In the genomic region with DNA sequence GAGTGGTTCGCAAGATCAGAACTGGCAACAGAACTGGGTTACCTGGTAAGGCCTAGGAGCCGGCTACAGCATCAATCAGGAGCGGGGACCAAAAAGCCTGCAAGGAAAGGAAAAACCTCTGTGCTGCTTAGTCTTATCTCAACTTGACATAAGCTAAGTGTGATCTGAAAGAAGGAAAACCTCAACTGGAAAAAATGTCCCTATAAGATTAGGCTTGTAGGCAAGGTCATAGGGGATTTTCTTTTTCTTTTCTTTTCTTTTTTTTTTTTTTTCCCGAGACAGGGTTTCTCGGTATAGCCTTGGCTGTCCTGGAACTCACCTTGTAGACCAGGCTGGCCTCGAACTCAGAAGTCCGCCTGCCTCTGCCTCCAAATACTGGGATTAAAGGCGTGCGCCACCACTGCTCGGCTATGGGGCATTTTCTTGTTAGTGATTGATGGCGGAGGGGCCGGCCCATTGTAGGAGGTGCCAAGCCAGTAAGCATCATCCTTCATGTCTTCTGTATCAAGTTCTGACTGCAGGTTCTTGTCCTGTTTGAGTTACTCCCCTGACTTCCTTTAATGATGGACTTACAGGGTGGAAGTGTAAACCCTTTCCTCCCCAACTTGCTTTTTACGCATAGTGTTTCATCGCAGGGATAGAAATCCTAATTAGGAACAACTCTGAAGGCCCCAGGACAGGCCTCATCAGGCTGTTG, we compare ENCODE assay signal across 10 mouse cellular contexts. TPM values are rescaled to one million over a fixed set of nuclear protein-coding genes. Genes with fewer than 3 reads are reported as not detected.
A peak's percentile ranks its signal among the peaks of the same experiment; 100 is the strongest.
DNase-seq lines count a peak whose midpoint lies in the region; ATAC-seq and TF ChIP-seq lines count a peak whose summit lies in the region.
"Had no signal": no experiment of that assay in that cellular context is flagged by ENCODE, and none has a peak within 500 bp of the region (broad histone marks: within the 10 kb centered on the region; RNA-seq: fewer than 3 reads in every experiment).

No protein-coding gene starts in this region.

- H3K4me1 ChIP-seq in lung, embryonic 14.5 days (ENCODE audit: insufficient read depth) = peaks cover 9% of the 10 kb centered on the region
- H3K4me1 ChIP-seq in intestine, embryonic 16.5 days (ENCODE audit: control insufficient read depth, insufficient read depth, low read length) = peaks cover 16% of the 10 kb centered on the region; the same call in 1 of the 2 replicates
- peaks cover 8% of the 10 kb centered on the region for H3K4me1 ChIP-seq in neural tube, embryonic 13.5 days (replicated peaks)
- H3K4me1 ChIP-seq in lung, postnatal 0 days (ENCODE audit: insufficient read depth, low read depth, low read length) = no peaks in the 10 kb centered on the region

- H3K9ac ChIP-seq in lung, embryonic 14.5 days = no peak overlapping the region
- no peak overlapping the region for H3K9ac ChIP-seq in intestine, embryonic 16.5 days (ENCODE audit: low read depth, low read length)
- H3K9ac ChIP-seq in neural tube, embryonic 13.5 days = no peak overlapping the region
- H3K9ac ChIP-seq in lung, postnatal 0 days (replicated peaks; ENCODE audit: low read depth) = no peak overlapping the region

- peak; percentile 48 for DNase-seq in lung, embryonic 14.5 days
- DNase-seq in lung, adult 18-20 months = no peak
- peak; percentile 77 for DNase-seq in embryo, embryonic 10.5 days (ENCODE audit: low spot score)
- DNase-seq in thymus, adult 18-20 months = no peak
- DNase-seq in lung, postnatal 0 days (ENCODE audit: low spot score) = no peak
- DNase-seq: kidney, postnatal 25 days had no signal

- peak overlapping the region; percentile 70 for H3K4me2 ChIP-seq in lung, embryonic 14.5 days
- H3K4me2 ChIP-seq in intestine, embryonic 16.5 days (ENCODE audit: low read depth, low read length) = peak overlapping the region; percentile 4; the same call in 1 of the 2 replicates
- peak overlapping the region; percentile 43 for H3K4me2 ChIP-seq in neural tube, embryonic 13.5 days
- no peak overlapping the region for H3K4me2 ChIP-seq in lung, postnatal 0 days (replicated peaks; ENCODE audit: low read depth, low read length)

- TF ChIP-seq CTCF in lung, embryonic 14.5 days (IDR thresholded peaks at IDR 0.05; ENCODE audit: low read depth) = no peak
- no peak for TF ChIP-seq CTCF in lung, postnatal 0 days (IDR thresholded peaks at IDR 0.05)

- no peak overlapping the region for H3K4me3 ChIP-seq in lung, embryonic 14.5 days (ENCODE audit: low read depth, low read length)
- H3K4me3 ChIP-seq in intestine, embryonic 16.5 days (ENCODE audit: low read length) = no peak overlapping the region
- H3K4me3 ChIP-seq in neural tube, embryonic 13.5 days = no peak overlapping the region
- H3K4me3 ChIP-seq in lung, postnatal 0 days (ENCODE audit: low read depth, low read length) = no peak overlapping the region

- no peaks in the 10 kb centered on the region for H3K36me3 ChIP-seq in lung, embryonic 14.5 days (ENCODE audit: insufficient read depth)
- H3K36me3 ChIP-seq in intestine, embryonic 16.5 days (ENCODE audit: control insufficient read depth, insufficient read depth, low read length) = no peaks in the 10 kb centered on the region
- H3K36me3 ChIP-seq in neural tube, embryonic 13.5 days = no peaks in the 10 kb centered on the region
- no peaks in the 10 kb centered on the region for H3K36me3 ChIP-seq in lung, postnatal 0 days (ENCODE audit: insufficient read depth, low read length)

- no peak for ATAC-seq in lung, embryonic 14.5 days (ENCODE audit: insufficient read depth)
- ATAC-seq in intestine, embryonic 16.5 days = no peak
- no peak for ATAC-seq in neural tube, embryonic 13.5 days (ENCODE audit: low read depth)
- ATAC-seq in monocyte, adult 5-6 weeks (replicated peaks; ENCODE audit: insufficient number of reproducible peaks, low FRiP score, low TSS enrichment, poor library complexity, severe bottlenecking) = no peak
- no peak for ATAC-seq in lung, postnatal 0 days

- TF ChIP-seq EP300 in lung, postnatal 0 days (IDR thresholded peaks at IDR 0.05) = no peak

- no peaks in the 10 kb centered on the region for H3K9me3 ChIP-seq in lung, embryonic 14.5 days (ENCODE audit: low read depth, low read length)
- H3K9me3 ChIP-seq in intestine, embryonic 16.5 days (ENCODE audit: control insufficient read depth, low read length) = no peaks in the 10 kb centered on the region
- H3K9me3 ChIP-seq in neural tube, embryonic 13.5 days = no peaks in the 10 kb centered on the region
- no peaks in the 10 kb centered on the region for H3K9me3 ChIP-seq in lung, postnatal 0 days (ENCODE audit: low read length)

- H3K27me3 ChIP-seq in lung, embryonic 14.5 days (ENCODE audit: insufficient read depth, low read length) = no peaks in the 10 kb centered on the region
- no peaks in the 10 kb centered on the region for H3K27me3 ChIP-seq in intestine, embryonic 16.5 days (replicated peaks; ENCODE audit: control insufficient read depth, insufficient read depth, low read length)
- H3K27me3 ChIP-seq in neural tube, embryonic 13.5 days = no peaks in the 10 kb centered on the region; the same call in 1 of the 2 replicates
- no peaks in the 10 kb centered on the region for H3K27me3 ChIP-seq in lung, postnatal 0 days (replicated peaks; ENCODE audit: insufficient read depth, low read length)

- H3K27ac ChIP-seq in lung, embryonic 14.5 days (ENCODE audit: low read depth) = no peak overlapping the region
- no peak overlapping the region for H3K27ac ChIP-seq in intestine, embryonic 16.5 days (ENCODE audit: low read length)
- no peak overlapping the region for H3K27ac ChIP-seq in neural tube, embryonic 13.5 days (replicated peaks)
- no peak overlapping the region for H3K27ac ChIP-seq in lung, postnatal 0 days (ENCODE audit: low read length)

- 32% methylated on average over 14 of the region's 14 CpGs for WGBS in lung, embryonic 14.5 days
- 42% methylated on average over 14 of the region's 14 CpGs for WGBS in intestine, embryonic 16.5 days
- WGBS in neural tube, embryonic 13.5 days = 18% methylated on average over 14 of the region's 14 CpGs
- 38% methylated on average over 14 of the region's 14 CpGs for WGBS in lung, postnatal 0 days

RNA-seq across cellular contexts. Expression of gene Btn2a2, which starts 18.3 kb away (rescaled TPM):
- 0.63 and 0.73 TPM in 2 replicates for polyA plus RNA-seq in lung, embryonic 14.5 days (2014; fragmentation: Nextera tagmentation; extraction: Ambion mirVana)
- polyA plus RNA-seq in intestine, embryonic 16.5 days (2015; fragmentation: Nextera tagmentation; extraction: Ambion mirVana) = 0.12 TPM in 2 replicates
- 0.12 and 0.21 TPM in 2 replicates for polyA plus RNA-seq in neural tube, embryonic 13.5 days (2015; fragmentation: Nextera tagmentation; extraction: Ambion mirVana)
- total RNA-seq in monocyte, adult 5-6 weeks (2017) = not detected in 3 replicates
- 0.06 and 0.07 TPM in 2 replicates for polyA plus RNA-seq in lung, postnatal 0 days (2015; fragmentation: Nextera tagmentation; extraction: Ambion mirVana)
- polyA plus RNA-seq: spleen, adult 2 months had no signal

RNA-seq across cellular contexts. Expression of gene Hist1h4h, which starts 23.9 kb away (rescaled TPM):
- 7.1 and 7.6 TPM in 2 replicates for polyA plus RNA-seq in lung, embryonic 14.5 days (2014; fragmentation: Nextera tagmentation; extraction: Ambion mirVana)
- 3.5 and 3.7 TPM in 2 replicates for polyA plus RNA-seq in intestine, embryonic 16.5 days (2015; fragmentation: Nextera tagmentation; extraction: Ambion mirVana)
- polyA plus RNA-seq in neural tube, embryonic 13.5 days (2015; fragmentation: Nextera tagmentation; extraction: Ambion mirVana) = 2.4 and 2.6 TPM in 2 replicates
- total RNA-seq in monocyte, adult 5-6 weeks (2017) = 24.5 to 149 TPM (median 46.4 TPM) in 3 replicates
- 5.5 and 7.0 TPM in 2 replicates for polyA plus RNA-seq in lung, postnatal 0 days (2015; fragmentation: Nextera tagmentation; extraction: Ambion mirVana)

RNA-seq across cellular contexts. Expression of gene Hist1h2af, which starts 26.7 kb away (rescaled TPM):
- 13.0 and 14.6 TPM in 2 replicates for polyA plus RNA-seq in lung, embryonic 14.5 days (2014; fragmentation: Nextera tagmentation; extraction: Ambion mirVana)
- polyA plus RNA-seq in intestine, embryonic 16.5 days (2015; fragmentation: Nextera tagmentation; extraction: Ambion mirVana) = 2.5 and 3.6 TPM in 2 replicates
- 0.95 TPM in 1 of 2 replicates, not detected in the other for polyA plus RNA-seq in neural tube, embryonic 13.5 days (2015; fragmentation: Nextera tagmentation; extraction: Ambion mirVana)
- total RNA-seq in monocyte, adult 5-6 weeks (2017) = 1.4 to 11.6 TPM in 2 of 3 replicates, not detected in the other
- 1.3 and 1.7 TPM in 2 replicates for polyA plus RNA-seq in lung, postnatal 0 days (2015; fragmentation: Nextera tagmentation; extraction: Ambion mirVana)

RNA-seq across cellular contexts. Expression of gene Hist1h3g, which starts 28.3 kb away (rescaled TPM):
- 6.6 and 7.5 TPM in 2 replicates for polyA plus RNA-seq in lung, embryonic 14.5 days (2014; fragmentation: Nextera tagmentation; extraction: Ambion mirVana)
- polyA plus RNA-seq in intestine, embryonic 16.5 days (2015; fragmentation: Nextera tagmentation; extraction: Ambion mirVana) = 2.6 and 3.7 TPM in 2 replicates
- polyA plus RNA-seq in neural tube, embryonic 13.5 days (2015; fragmentation: Nextera tagmentation; extraction: Ambion mirVana) = 1.1 and 1.3 TPM in 2 replicates
- not detected in 3 replicates for total RNA-seq in monocyte, adult 5-6 weeks (2017)
- 0.30 and 0.80 TPM in 2 replicates for polyA plus RNA-seq in lung, postnatal 0 days (2015; fragmentation: Nextera tagmentation; extraction: Ambion mirVana)

RNA-seq across cellular contexts. Expression of gene Hist1h2bh, which starts 36.2 kb away (rescaled TPM):
- 1.0 and 1.8 TPM in 2 replicates for polyA plus RNA-seq in lung, embryonic 14.5 days (2014; fragmentation: Nextera tagmentation; extraction: Ambion mirVana)
- 0.65 and 0.94 TPM in 2 replicates for polyA plus RNA-seq in intestine, embryonic 16.5 days (2015; fragmentation: Nextera tagmentation; extraction: Ambion mirVana)
- 0.61 TPM in 1 of 2 replicates, not detected in the other for polyA plus RNA-seq in neural tube, embryonic 13.5 days (2015; fragmentation: Nextera tagmentation; extraction: Ambion mirVana)
- total RNA-seq in monocyte, adult 5-6 weeks (2017) = 0.21 to 4.4 TPM (median 2.1 TPM) in 3 replicates
- 0.12 TPM in 1 of 2 replicates, not detected in the other for polyA plus RNA-seq in lung, postnatal 0 days (2015; fragmentation: Nextera tagmentation; extraction: Ambion mirVana)

Comparison
In these comparisons a context has a peak if more than half of its experiments do, and no peak if none do; other contexts are left out.
1. DNase-seq: peak in lung, embryonic 14.5 days (single experiment) and embryo, embryonic 10.5 days (single experiment); none in lung, adult 18-20 months (0 of 2), thymus, adult 18-20 months (0 of 2) and lung, postnatal 0 days (single experiment).